Mouse (Mus musculus) heart, postnatal 36 days (tissue): ENCODE results near the gene Defb33. TPM values are rescaled to one million over a fixed set of nuclear protein-coding genes. Genes with fewer than 3 reads are reported as not detected.

ENCODE experiments used
- DNase-seq, 2 experiments: peaks; one replicate each; pipeline ENCODE4 v3.0.0; 2021 to 2022
- intact Hi-C: fragments of 180-260 bp; cut with DNase I; formaldehyde crosslinking; loops from one replicate; pipeline ENCODE4 v1.15.1; 2025
- total RNA-seq, 2 experiments: library from RNA; stranded (reverse); gene quantifications; 2 replicates each; pipeline ENCODE4 v1.2.3; 2021

The Defb33 gene
- total RNA-seq: not detected

DNA sequence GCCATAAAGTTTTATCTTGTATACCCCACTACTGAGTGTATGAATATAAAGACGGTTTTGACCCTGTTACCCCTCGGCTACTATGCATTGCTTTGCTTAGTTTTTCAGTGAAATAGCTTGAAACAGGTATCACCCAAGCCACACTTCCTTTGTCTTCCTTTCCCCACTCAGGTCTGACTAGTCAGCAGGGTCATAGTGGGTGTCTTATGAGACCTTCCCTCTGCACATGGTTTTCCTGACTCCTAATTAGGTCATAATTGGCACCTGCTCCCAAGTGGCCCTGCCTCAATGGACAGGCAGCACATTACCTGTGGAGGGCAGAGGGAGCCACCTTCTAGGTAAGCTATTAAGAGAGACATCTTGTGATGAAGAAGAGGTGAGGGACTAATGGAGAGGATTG lies at the start of gene Defb33:
Defb33 (plus strand) TSS at position 301 of the 400 bp plus-strand sequence.
- intact Hi-C loops: no loop called here
- DNase-seq: no peak

DNA sequence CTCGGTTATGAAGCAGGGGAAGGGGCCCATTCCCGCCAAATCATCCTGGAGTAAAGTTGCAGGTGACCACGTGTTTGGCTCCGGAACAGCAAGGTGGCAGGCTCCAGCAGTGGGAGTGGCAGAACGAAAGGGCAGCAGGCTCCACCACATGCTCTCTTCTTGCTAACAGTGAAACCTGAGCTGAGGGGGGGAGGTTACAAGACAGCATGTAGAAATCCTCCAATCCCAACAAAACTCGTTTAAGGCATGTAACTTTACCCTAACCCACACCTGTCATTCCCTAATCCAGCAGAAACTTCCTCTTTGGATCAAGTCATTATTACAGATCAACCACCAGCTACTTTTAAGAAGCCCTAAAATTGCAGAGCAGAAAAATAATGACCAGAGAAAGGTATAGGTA lies 17.9 kb upstream of the Defb33 start:
- no peak for DNase-seq
- intact Hi-C loops: loop anchor here (10.0 kb wide), 1 partner anchor 1390 kb away; no protein-coding TSS in a partner anchor

DNA sequence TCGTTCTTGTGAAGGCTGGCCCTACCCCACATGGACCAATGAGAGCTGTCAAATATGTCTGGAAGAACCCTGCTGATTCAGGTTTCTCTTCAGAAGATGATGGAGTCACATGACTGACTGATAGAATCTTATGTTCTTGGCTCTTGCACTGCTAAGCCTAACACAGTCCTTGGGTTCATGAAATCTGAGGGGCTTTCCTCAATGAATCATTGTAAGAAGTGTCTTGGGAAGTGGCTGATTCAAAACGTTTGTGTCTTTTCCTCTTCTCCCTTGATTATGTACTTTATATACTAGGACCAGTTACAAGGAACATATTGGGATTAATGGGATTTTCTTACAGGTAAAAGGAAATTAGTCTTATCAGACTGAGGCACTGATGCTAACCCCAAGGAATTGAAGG lies 10.1 kb downstream of the Defb33 start, which contains the start of gene Gm15056:
Gm15056 (minus strand) TSS at position 101 of the 400 bp plus-strand sequence.
- DNase-seq: no peak
- intact Hi-C loops: no loop called here

DNA sequence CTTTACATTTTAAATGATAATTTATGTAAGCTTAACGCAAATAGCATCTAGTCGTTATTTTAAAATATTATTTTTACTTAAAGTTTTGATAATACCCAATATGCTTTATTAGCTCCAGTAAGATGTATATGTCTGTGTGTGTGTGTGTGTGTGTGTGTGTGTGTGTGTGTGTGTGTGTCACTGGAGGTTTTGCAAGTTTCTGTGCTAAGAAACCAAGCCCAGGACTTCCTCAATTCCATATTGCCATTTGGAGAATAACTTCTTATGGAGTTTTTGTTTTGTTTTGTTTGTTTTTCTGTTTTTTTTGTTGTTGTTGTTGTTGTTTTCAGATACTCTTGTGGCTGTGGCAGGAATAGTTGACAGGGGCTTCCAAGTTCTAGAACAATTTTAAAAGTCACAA lies 14.7 kb downstream of the Defb33 start:
- DNase-seq: no peak
- intact Hi-C loops: no loop called here

DNA sequence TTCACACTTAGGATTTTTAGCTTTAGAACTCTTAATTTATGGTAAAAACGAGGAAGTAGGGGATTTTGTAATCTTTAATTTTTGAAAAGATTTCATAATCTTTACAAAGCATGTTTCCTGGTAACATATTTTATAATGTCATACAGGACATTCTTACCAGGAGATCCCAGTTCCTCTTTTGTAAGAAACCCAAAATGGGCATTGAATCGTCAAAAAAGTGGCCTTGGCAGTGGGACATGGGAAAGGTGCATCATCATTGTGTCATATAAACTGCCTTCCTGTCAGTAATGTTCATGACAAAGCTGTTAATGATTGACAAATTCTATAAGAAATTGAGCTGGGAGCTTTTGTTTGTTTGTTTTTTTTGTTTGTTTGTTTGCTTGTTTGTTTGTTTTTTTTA lies 15.8 kb downstream of the Defb33 start:
- no peak for DNase-seq
- intact Hi-C loops: no loop called here

DNA sequence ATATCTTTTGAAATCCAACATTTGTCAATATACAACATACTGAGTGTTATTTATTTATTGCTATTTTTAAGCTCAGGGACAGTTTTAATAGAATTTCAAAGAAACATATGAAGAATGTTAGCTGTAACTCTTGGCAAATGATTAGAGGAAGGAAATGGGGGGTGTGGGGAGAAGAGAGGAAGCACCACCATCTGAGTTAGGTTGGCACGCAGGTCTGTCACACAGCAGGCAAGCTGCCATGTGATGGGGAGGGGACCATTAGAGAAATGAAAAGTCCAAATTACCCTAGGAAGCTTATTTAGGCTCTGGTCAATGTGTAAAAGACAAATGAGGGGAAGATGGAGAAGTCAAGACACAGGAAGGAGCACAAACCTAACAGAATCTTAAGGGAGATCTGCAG lies 19.8 kb downstream of the Defb33 start:
- intact Hi-C loops: no loop called here
- DNase-seq: no peak

DNA sequence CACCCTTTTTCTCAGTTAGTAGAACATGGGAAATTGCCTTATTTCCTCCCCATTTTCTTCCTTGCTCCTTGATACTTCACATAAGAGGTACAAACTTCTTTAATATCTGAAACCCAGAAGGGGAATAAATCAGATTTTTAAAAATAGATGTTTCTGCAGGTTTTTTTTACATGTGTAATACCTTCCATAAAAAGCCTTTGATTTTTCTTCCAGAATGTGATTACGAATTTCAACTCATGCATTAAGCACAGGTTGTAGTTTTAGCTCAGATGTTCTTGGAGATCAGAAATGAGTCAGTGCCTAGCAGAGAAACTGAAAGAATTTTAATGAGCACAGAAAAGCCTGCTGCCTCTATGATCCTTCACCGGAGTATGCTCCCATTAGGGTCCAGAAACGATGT lies 29.5 kb downstream of the Defb33 start, which contains the start of gene Gm6040:
Gm6040 (minus strand) TSS at position 101 of the 400 bp plus-strand sequence.
- intact Hi-C loops: no loop called here
- no peak for DNase-seq

DNA sequence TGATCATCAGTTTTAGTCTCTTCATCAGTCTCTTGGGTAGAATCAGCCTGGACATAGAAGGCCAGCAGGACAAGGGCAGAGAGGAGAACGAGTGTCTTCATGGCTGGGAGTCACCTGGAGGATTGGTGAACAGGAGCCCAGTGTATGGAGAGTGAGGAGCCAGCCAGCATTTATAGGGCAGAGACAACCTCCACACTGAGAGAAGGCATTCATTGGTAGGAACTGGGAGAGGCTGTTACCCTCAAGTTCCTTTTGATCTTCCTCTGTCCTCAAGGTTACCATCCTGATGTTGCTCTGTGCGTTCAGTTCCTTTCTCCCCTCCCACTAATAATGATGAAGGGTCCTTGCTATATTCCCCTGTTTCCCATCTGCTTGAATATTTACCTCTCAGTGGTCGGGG lies 52.1 kb downstream of the Defb33 start, which contains the start of gene AY761185:
AY761185 (minus strand) TSS at position 101 of the 400 bp plus-strand sequence.
- no peak for DNase-seq
- intact Hi-C loops: no loop called here

Other genes with a start within 250 kb of the Defb33 start
- not detected for gene Gm15056, start 10.0 kb downstream of the Defb33 start, total RNA-seq
- not detected for gene Gm6040, start 29.4 kb downstream of the Defb33 start, total RNA-seq
- gene AY761185, start 52.0 kb downstream of the Defb33 start, total RNA-seq: not detected
- gene Defa21, start 132.9 kb downstream of the Defb33 start, total RNA-seq: not detected
- gene Defa23, start 162.4 kb downstream of the Defb33 start, total RNA-seq: not detected
- gene Defa35, start 172.4 kb downstream of the Defb33 start, total RNA-seq: not detected
- not detected for gene Defa25, start 191.8 kb downstream of the Defb33 start, total RNA-seq
- gene Gm14851, start 203.4 kb downstream of the Defb33 start, total RNA-seq: not detected
- gene Defa30, start 242.0 kb downstream of the Defb33 start, total RNA-seq: not detected